Mouse (Mus musculus) ES-E14 (cell line): ENCODE data around the gene Ubxn10. TPM values are rescaled to one million over a fixed set of nuclear protein-coding genes. Genes with fewer than 3 reads are reported as not detected.

ENCODE experiments used
- DNase-seq: peaks from one replicate; pipeline ENCODE4 v3.0.0-alpha.2; 2013; ENCODE audit warnings: low read depth, low spot score
- H3K27ac ChIP-seq: 2 replicates; pipeline ENCODE4 v1.5.1; 2012; ENCODE audit warnings: low read depth, mild to moderate bottlenecking, low read length, moderate library complexity, mixed read lengths; ENCODE audit not compliant: poor library complexity, insufficient read depth, severe bottlenecking
- H3K36me3 ChIP-seq: 2 replicates; pipeline ENCODE4 v1.6.1; 2012; ENCODE audit warnings: mild to moderate bottlenecking, low read length, moderate library complexity, mixed read lengths; ENCODE audit not compliant: control insufficient read depth, poor library complexity, insufficient read depth, severe bottlenecking
- H3K4me1 ChIP-seq, 2 experiments: fragments of 150-350 bp in 1 of 2; sonication (generic) in 1 of 2; 2 replicates each; pipeline ENCODE4 v1.6.1; 2012; ENCODE audit warnings: low read length in 2 of 2, mild to moderate bottlenecking in 1 of 2, mixed read lengths in 1 of 2; ENCODE audit not compliant: control insufficient read depth in 2 of 2, insufficient read depth in 2 of 2, poor library complexity in 1 of 2
- H3K4me3 ChIP-seq, 2 experiments: fragments of 150-350 bp in 1 of 2; sonication (generic) in 1 of 2; 2 replicates each; pipeline ENCODE4 v1.5.1; 2012; ENCODE audit warnings: low read length in 2 of 2, low read depth in 1 of 2, mild to moderate bottlenecking in 1 of 2, mixed read lengths in 1 of 2; ENCODE audit not compliant: insufficient read depth in 1 of 2, poor library complexity in 1 of 2, severe bottlenecking in 1 of 2
- H3K9ac ChIP-seq: 2 replicates; pipeline ENCODE4 v1.6.1; 2012; ENCODE audit warnings: low read depth, mild to moderate bottlenecking, low read length, mixed read lengths; ENCODE audit not compliant: poor library complexity, insufficient read depth, severe bottlenecking
- H3K9me3 ChIP-seq: fragments of 150-350 bp; sonication (generic); 2 replicates; pipeline ENCODE4 v1.6.1; 2012; ENCODE audit warnings: low read depth, mild to moderate bottlenecking, low read length; ENCODE audit not compliant: control insufficient read depth, insufficient read depth
- CHD2 ChIP-seq: IDR thresholded peaks from 2 replicates; pipeline ENCODE4 v1.6.1; 2014; ENCODE audit warnings: mild to moderate bottlenecking, low read depth, low read length, inconsistent platforms
- HCFC1 ChIP-seq: IDR thresholded peaks from 2 replicates; pipeline ENCODE4 v1.6.1; 2012; ENCODE audit warnings: low read length, inconsistent platforms, borderline replicate concordance; ENCODE audit not compliant: insufficient read depth
- MAFK ChIP-seq: IDR thresholded peaks from 2 replicates; pipeline ENCODE4 v1.6.1; 2014; ENCODE audit warnings: mild to moderate bottlenecking, low read depth, low read length, inconsistent platforms; ENCODE audit not compliant: insufficient read depth
- ZC3H11A ChIP-seq: IDR thresholded peaks from 2 replicates; pipeline ENCODE4 v1.6.1; 2012; ENCODE audit warnings: low read depth, mild to moderate bottlenecking, inconsistent platforms, low read length, borderline replicate concordance
- ZNF384 ChIP-seq: IDR thresholded peaks from 2 replicates; pipeline ENCODE4 v1.6.1; 2012; ENCODE audit warnings: low read depth, low read length, inconsistent platforms
- in situ Hi-C, 2 experiments: fragments of 600-800 bp; cut with MboI; formaldehyde crosslinking; loops; one replicate each; pipeline ENCODE4 v1.15.1; 2025; ENCODE audit warnings: low sequenced_read_pairs in 2 of 2, inconsistent platforms in 1 of 2; ENCODE audit not compliant: unreplicated experiment in 2 of 2
- total RNA-seq: library from RNA; depleted of rRNA; stranded (reverse); fragments of 300-350 nt; gene quantifications from 2 replicates; pipeline ENCODE4 v1.2.3, GENCODE M21; 2012

The Ubxn10 gene
- total RNA-seq, 1 experiment, result 1.1 TPM

DNA sequence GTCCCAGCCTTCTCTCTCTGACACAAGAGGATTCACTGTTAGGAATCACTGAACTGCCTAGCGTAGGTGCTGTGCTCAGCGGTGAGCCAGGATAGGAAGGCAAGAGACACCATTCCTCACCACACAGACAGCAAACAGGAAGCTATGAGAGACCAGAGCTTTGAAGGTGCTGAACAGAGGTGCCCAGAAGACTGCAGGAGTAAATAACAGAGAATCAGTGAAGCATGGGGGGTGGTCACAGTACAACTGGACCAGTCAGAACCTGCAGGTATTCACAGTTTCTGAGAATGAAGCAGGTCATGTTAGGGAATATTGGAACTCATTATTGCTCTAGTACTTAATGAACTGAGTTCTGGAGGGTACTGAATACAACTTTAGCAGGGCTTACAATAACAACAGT, 38.7 kb downstream of the Ubxn10 start:
- Histone ChIP-seq H3K27ac (no peak overlapping the region), H3K4me1 (peaks cover 6 to 16% of the 10 kb centered on the region in 2 experiments; a peak in 2 of 4 replicates), H3K4me3 (no peak overlapping the region), H3K9me3 (no peaks in the 10 kb centered on the region), H3K9ac (no peak overlapping the region), H3K36me3 (no peaks in the 10 kb centered on the region)
- in situ Hi-C loops, result no loop called here
- TF ChIP-seq CHD2, result no peak
- no peak for TF ChIP-seq ZNF384
- no peak for TF ChIP-seq HCFC1
- TF ChIP-seq ZC3H11A, result no peak
- no peak for TF ChIP-seq MAFK
- DNase-seq, result no peak

DNA sequence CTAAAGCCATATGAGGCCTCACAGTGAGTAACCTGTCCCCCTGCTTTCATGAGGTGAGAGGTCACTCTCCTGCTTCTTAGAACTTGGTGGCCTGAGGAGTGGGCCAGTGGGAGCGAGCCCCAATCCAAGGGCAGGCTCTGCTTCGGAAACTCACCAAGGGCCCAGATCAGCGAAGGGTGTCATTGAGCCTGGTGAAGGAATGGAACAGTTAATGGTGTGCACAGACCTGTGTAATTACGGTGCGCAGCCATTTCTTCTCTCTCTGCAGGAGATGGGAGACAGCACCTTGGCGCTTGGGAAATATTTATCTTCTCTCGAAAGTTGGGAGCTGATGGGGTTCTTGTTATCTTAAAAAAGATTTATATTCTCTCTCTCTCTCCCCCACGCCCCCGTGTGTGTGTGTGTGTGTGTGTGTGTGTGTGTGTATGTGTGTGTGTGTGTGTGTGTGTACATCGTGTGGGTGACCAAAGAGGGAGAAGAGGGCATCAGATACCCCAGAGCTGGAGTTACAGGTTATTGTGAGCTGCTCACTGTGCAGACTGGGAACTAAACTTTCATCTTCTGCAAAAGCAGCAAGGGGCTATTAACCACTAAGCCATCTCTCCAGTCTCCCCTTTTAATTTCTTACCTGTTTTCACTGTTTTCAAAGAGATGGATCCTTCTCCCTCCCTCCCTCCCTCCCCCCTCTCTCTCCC, 39.7 kb downstream of the Ubxn10 start:
- in situ Hi-C loops, result no loop called here
- no peak overlapping the region for H3K27ac ChIP-seq

DNA sequence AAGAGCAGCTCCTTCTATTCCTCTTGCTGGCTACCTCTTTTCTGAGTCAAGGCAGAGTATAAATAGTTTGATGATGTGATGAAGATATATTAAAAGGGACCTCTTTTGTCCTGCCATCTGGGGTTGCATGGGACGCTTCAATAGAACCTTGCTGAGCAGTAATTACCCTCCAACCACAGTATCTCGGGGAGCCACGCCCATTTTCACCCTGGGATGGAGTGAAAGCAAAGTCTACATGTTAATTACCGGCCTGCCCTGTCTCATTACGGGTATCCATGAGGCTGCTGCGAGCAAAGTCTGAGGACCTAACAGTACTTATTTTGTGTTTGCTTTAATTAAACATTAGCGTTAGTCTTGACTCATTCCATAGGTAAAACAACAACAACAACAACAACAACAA, 40.2 kb downstream of the Ubxn10 start:
- Histone ChIP-seq H3K9ac (no peak overlapping the region), H3K36me3 (no peaks in the 10 kb centered on the region), H3K4me3 (no peak overlapping the region), H3K9me3 (no peaks in the 10 kb centered on the region), H3K4me1 (peaks cover 11% of the 10 kb centered on the region in 2 experiments; a peak in 3 of 4 replicates), H3K27ac (no peak overlapping the region)
- DNase-seq, result no peak
- no peak for TF ChIP-seq CHD2
- no peak for TF ChIP-seq HCFC1
- in situ Hi-C loops, result no loop called here

More for the DNA sequence above, 39.7 kb downstream of the Ubxn10 start:
- no peak for TF ChIP-seq HCFC1
- no peak for DNase-seq
- H3K4me1 ChIP-seq, result peaks cover 8 to 9% of the 10 kb centered on the region in 2 experiments; a peak in 2 of 4 replicates
- no peak overlapping the region for H3K9ac ChIP-seq
- no peak overlapping the region for H3K4me3 ChIP-seq
- no peaks in the 10 kb centered on the region for H3K36me3 ChIP-seq
- no peaks in the 10 kb centered on the region for H3K9me3 ChIP-seq

DNA sequence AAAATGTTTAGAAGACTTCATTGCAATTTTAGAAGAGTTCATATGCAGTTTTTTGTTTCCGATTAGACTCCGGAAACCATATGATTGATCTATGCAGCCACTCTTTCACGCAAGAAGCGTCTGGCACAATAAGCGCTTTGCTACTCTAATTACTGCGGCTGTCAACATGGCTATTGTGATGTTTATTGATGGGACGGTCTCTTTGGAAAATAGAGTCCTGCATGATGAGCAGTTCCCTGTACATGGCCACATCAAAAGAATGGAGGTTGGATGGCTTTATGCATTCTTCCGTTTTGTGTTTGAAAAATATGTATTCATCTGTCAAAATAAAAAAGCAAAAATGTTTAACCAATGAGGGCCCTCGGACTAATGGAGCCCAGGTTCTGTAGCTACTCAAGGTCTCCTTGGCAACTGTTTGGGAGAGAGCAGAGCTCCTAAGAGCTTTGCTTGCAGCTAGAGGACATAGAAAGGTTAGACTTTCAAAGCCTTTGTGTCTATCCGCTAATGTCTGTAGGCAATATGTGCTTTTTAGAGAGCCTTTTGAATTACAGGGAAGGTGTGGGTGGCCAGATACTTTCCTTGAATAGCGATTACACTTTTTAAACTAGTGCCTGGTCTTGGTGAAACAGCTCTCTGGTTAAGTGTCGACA, 43.8 kb downstream of the Ubxn10 start:
- no peaks in the 10 kb centered on the region for H3K36me3 ChIP-seq
- DNase-seq, result no peak
- H3K9me3 ChIP-seq, result no peaks in the 10 kb centered on the region
- H3K27ac ChIP-seq, result no peak overlapping the region
- H3K4me1 ChIP-seq, result peaks cover 17 to 26% of the 10 kb centered on the region in 2 experiments; a peak in 3 of 4 replicates
- H3K4me3 ChIP-seq, result no peak overlapping the region
- H3K9ac ChIP-seq, result no peak overlapping the region
- in situ Hi-C loops, result no loop called here
- TF ChIP-seq ZC3H11A, result no peak
- no peak for TF ChIP-seq HCFC1
- no peak for TF ChIP-seq MAFK
- TF ChIP-seq CHD2, result no peak
- no peak for TF ChIP-seq ZNF384
